Mouse (Mus musculus) embryonic facial prominence, embryonic 15.5 days (tissue): ENCODE measurements around the gene March6. TPM values are rescaled to one million over a fixed set of nuclear protein-coding genes. Genes with fewer than 3 reads are reported as not detected.

Source experiments
- polyA plus RNA-seq: library from polyadenylated mRNA; unstranded; fragments of >200 nt; fragmentation: Nextera tagmentation; extraction: Ambion mirVana; gene quantifications from 2 replicates; pipeline ENCODE4 v1.2.1, GENCODE M21; 2015

Gene March6
- polyA plus RNA-seq, 1 experiment from 2014 or later: 24.5 TPM

Other genes starting within 250 kb of the March6 start
- gene Ankrd33b, start 163.3 kb downstream of the March6 start, polyA plus RNA-seq: 0.80 and 1.1 TPM in 2 replicates
- 3.6 and 5.8 TPM in 2 replicates for gene Ropn1l, start 77.3 kb downstream of the March6 start, polyA plus RNA-seq
- 4.3 and 5.6 TPM in 2 replicates for gene Cmbl, start 34.3 kb upstream of the March6 start, polyA plus RNA-seq
- gene Cct5, start 70.8 kb upstream of the March6 start, polyA plus RNA-seq: 452 and 454 TPM in 2 replicates
- 15.7 and 16.9 TPM in 2 replicates for gene Fam173b, start 70.8 kb upstream of the March6 start, polyA plus RNA-seq